Mouse (Mus musculus): ENCODE measurements around the gene Kbtbd4.

Kbtbd4 gene

DNA sequence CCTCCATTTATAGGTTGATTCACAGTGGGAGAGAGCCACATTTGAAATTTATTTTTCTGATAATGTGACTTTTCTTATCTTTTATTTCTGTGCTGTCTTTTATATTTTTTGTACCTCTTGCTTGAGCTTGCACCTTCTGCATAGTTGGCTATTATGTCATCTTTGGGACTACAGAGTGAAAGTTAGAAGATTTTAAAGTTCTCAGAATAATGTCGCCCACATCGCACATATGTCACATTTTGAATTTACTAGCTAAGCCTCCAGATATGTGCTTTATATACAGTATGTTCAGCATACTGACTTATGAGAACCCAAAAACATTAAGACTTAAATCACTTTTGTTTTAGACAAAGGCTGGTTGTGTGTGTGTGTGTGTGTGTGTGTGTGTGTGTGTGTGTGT, 55.5 kb downstream of the Kbtbd4 start:
- DNase-seq: no peak

Measured in heart, adult 11 months (tissue).